Mouse (Mus musculus) E14TG2a.4 (cell line): Measurements from ENCODE around the gene Utrn.

Experiments used
- CTCF ChIP-seq: conservative IDR thresholded peaks from 2 replicates; pipeline ENCODE4 v1.5.1; 2014; ENCODE audit warnings: low read length
- NANOG ChIP-seq: IDR thresholded peaks from 2 replicates; pipeline ENCODE4 v1.6.1; 2014; ENCODE audit warnings: borderline replicate concordance, low read length, mixed read lengths
- POU5F1 ChIP-seq: IDR thresholded peaks from 2 replicates; pipeline ENCODE4 v1.6.1; 2014; ENCODE audit warnings: low read length, borderline replicate concordance

GRCm38 (mm10) chr10:12711332-12711831 lies 157.8 kb downstream of the Utrn start:
- TF ChIP-seq CTCF (no peak), POU5F1 (no peak), NANOG (no peak)
